Mouse (Mus musculus): Measurements from ENCODE around the gene Rps6.

- TF ChIP-seq USF1 (IDR thresholded peaks at IDR 0.05; ENCODE audit: low read depth) = no peak
- no peak for TF ChIP-seq CTCF (IDR thresholded peaks at IDR 0.05; ENCODE audit: control insufficient read depth, insufficient read depth, insufficient read length)
- TF ChIP-seq MAX (IDR thresholded peaks at IDR 0.05) = no peak
- no peak for TF ChIP-seq MYOG (IDR thresholded peaks at IDR 0.05; ENCODE audit: control insufficient read depth, extremely low read depth, insufficient read length)
- TF ChIP-seq CEBPB (IDR thresholded peaks at IDR 0.05; ENCODE audit: low read depth) = no peak
- TF ChIP-seq FOSL1 (IDR thresholded peaks at IDR 0.05; ENCODE audit: insufficient read depth, low read length, poor library complexity, severe bottlenecking) = no peak
Measured at GRCm38 (mm10) chr4:86871988-86872387, 14.8 kb upstream of the Rps6 start.
